Mouse (Mus musculus): ENCODE data around the gene Vsig2. TPM values are rescaled to one million over a fixed set of nuclear protein-coding genes. Genes with fewer than 3 reads are reported as not detected.

Gene Vsig2
- polyA plus RNA-seq, 1 experiment from 2014 or later: 6.1 TPM

GRCm38 (mm10) chr9:37554838-37555748, 16.0 kb downstream of the Vsig2 start, which contains the start of gene Siae:
Siae (plus strand) TSS chr9:37555698.
- H3K9ac ChIP-seq (ENCODE audit: low read depth, low read length): no peak within 1 kb of the TSS
- no peaks in the 10 kb centered on the region for H3K9me3 ChIP-seq (ENCODE audit: control insufficient read depth)
- H3K27me3 ChIP-seq (replicated peaks; ENCODE audit: control insufficient read depth, insufficient read depth, low read length): peaks cover 28% of the 10 kb centered on the region
- H3K4me3 ChIP-seq (ENCODE audit: low read depth, low read length): no peak within 1 kb of the TSS
- 28% methylated on average over 7 of the region's 7 CpGs for WGBS
- 0 out of 2 replicates have a peak, but pooled peaks cover 4% of the 10 kb centered on the region for H3K4me1 ChIP-seq (replicated peaks; ENCODE audit: control insufficient read depth, insufficient read depth, low read length)
- no peak for TF ChIP-seq CTCF (IDR thresholded peaks at IDR 0.05; ENCODE audit: low read depth)
- no peak within 1 kb of the TSS for H3K27ac ChIP-seq (ENCODE audit: low read depth, low read length)
- ATAC-seq: no peak
- H3K36me3 ChIP-seq (ENCODE audit: control insufficient read depth, insufficient read depth): no peaks in the 10 kb centered on the region
- no peak within 1 kb of the TSS for H3K4me2 ChIP-seq (replicated peaks; ENCODE audit: low read depth)

DNA sequence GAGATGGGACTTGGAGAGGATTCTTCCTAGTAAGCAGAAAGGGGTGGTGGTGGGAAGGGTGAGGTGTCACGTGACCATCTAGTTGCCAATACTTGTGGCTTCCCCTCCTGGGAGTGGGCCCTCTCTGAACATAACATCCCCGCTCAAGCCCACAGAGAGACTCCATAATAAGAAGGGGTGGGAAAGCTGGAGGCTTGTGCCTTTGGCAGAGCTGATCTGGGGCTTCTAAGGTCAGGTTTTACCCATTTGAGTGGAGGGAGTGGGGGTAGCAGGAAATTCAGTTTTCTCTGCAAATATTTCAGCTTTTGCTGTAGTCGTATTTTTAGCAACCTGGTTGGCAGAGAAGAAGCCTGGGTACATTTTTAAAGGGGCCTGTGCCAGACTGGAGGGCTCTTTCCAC, 17.3 kb downstream of the Vsig2 start:
- Histone ChIP-seq H3K9ac (ENCODE audit: low read depth, low read length) (no peak overlapping the region), H3K4me1 (replicated peaks; ENCODE audit: control insufficient read depth, insufficient read depth, low read length) (0 out of 2 replicates have a peak, but pooled peaks cover 4% of the 10 kb centered on the region), H3K27ac (ENCODE audit: low read depth, low read length) (no peak overlapping the region), H3K4me3 (ENCODE audit: low read depth, low read length) (no peak overlapping the region), H3K27me3 (replicated peaks; ENCODE audit: control insufficient read depth, insufficient read depth, low read length) (peaks cover 22% of the 10 kb centered on the region), H3K36me3 (ENCODE audit: control insufficient read depth, insufficient read depth) (no peaks in the 10 kb centered on the region), H3K4me2 (replicated peaks; ENCODE audit: low read depth) (no peak overlapping the region), H3K9me3 (ENCODE audit: control insufficient read depth) (no peaks in the 10 kb centered on the region)
- no peak for ATAC-seq
- no peak for TF ChIP-seq CTCF (IDR thresholded peaks at IDR 0.05; ENCODE audit: low read depth)
- WGBS: 81% methylated on average over 3 of the region's 3 CpGs

DNA sequence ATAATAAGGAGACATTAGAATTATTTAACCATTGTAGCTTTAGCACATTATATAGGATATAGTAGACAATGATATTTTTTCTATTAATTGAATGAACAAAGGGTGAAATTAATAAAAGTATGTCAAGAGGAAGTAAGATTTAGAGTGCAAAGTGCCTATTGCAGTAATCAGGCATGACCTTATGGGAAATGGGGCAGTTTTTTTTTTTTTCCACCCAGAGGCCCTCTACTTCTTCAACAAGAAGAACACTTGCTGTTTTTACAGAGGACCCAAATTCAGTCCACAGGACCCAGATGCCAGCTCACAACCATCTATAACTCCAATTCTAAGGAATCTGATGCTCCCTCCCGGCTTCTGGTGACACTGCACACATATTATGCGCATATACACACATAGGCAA, 21.6 kb downstream of the Vsig2 start:
- 88% methylated on average over 2 of the region's 2 CpGs for WGBS
- Histone ChIP-seq H3K4me2 (replicated peaks; ENCODE audit: low read depth) (no peak overlapping the region), H3K9ac (ENCODE audit: low read depth, low read length) (no peak overlapping the region), H3K27me3 (replicated peaks; ENCODE audit: control insufficient read depth, insufficient read depth, low read length) (no peaks in the 10 kb centered on the region), H3K36me3 (ENCODE audit: control insufficient read depth, insufficient read depth) (no peaks in the 10 kb centered on the region), H3K4me3 (ENCODE audit: low read depth, low read length) (no peak overlapping the region), H3K27ac (ENCODE audit: low read depth, low read length) (no peak overlapping the region), H3K9me3 (ENCODE audit: control insufficient read depth) (no peaks in the 10 kb centered on the region), H3K4me1 (replicated peaks; ENCODE audit: control insufficient read depth, insufficient read depth, low read length) (no peaks in the 10 kb centered on the region)
- no peak for ATAC-seq
- TF ChIP-seq CTCF (IDR thresholded peaks at IDR 0.05; ENCODE audit: low read depth): no peak

DNA sequence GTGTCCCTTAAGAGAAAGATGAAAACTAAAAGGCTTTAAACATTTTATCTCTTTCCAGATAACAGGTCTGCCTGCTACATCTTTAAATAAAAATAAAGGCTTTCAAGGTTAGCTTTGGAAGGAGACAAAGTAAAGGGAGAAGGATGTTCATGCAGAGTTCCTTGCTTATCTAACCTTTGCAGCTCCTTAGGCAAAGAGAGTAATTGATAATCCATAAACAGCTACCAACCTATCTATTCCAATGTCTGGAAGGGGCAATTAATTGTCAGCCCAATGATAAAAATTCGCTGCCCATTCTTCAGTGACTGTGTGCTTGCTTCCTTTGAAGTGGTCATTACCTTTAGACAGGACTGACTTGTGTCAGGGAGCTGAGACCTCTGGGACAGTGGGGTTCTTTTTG, 24.8 kb downstream of the Vsig2 start:
- Histone ChIP-seq H3K4me2 (replicated peaks; ENCODE audit: low read depth) (no peak overlapping the region), H3K9ac (ENCODE audit: low read depth, low read length) (no peak overlapping the region), H3K4me3 (ENCODE audit: low read depth, low read length) (no peak overlapping the region), H3K27me3 (replicated peaks; ENCODE audit: control insufficient read depth, insufficient read depth, low read length) (no peaks in the 10 kb centered on the region), H3K9me3 (ENCODE audit: control insufficient read depth) (no peaks in the 10 kb centered on the region), H3K36me3 (ENCODE audit: control insufficient read depth, insufficient read depth) (no peaks in the 10 kb centered on the region), H3K4me1 (replicated peaks; ENCODE audit: control insufficient read depth, insufficient read depth, low read length) (peaks cover 6% of the 10 kb centered on the region; the same call in 1 of the 2 replicates), H3K27ac (ENCODE audit: low read depth, low read length) (no peak overlapping the region)
- TF ChIP-seq CTCF (IDR thresholded peaks at IDR 0.05; ENCODE audit: low read depth): no peak
- WGBS: 43% methylated on average over 1 of the region's 1 CpGs
- ATAC-seq: no peak

GRCm38 (mm10) chr9:37567019-37567418, 28.0 kb downstream of the Vsig2 start:
- Histone ChIP-seq H3K4me3 (ENCODE audit: low read depth, low read length) (no peak overlapping the region), H3K27me3 (replicated peaks; ENCODE audit: control insufficient read depth, insufficient read depth, low read length) (no peaks in the 10 kb centered on the region), H3K4me1 (replicated peaks; ENCODE audit: control insufficient read depth, insufficient read depth, low read length) (peaks cover 6% of the 10 kb centered on the region; the same call in 1 of the 2 replicates), H3K4me2 (replicated peaks; ENCODE audit: low read depth) (no peak overlapping the region), H3K9ac (ENCODE audit: low read depth, low read length) (no peak overlapping the region), H3K9me3 (ENCODE audit: control insufficient read depth) (no peaks in the 10 kb centered on the region), H3K36me3 (ENCODE audit: control insufficient read depth, insufficient read depth) (no peaks in the 10 kb centered on the region), H3K27ac (ENCODE audit: low read depth, low read length) (no peak overlapping the region)
- ATAC-seq: no peak
- TF ChIP-seq CTCF (IDR thresholded peaks at IDR 0.05; ENCODE audit: low read depth): no peak
- WGBS: 96% methylated on average over 2 of the region's 2 CpGs

GRCm38 (mm10) chr9:37567454-37567853, 28.4 kb downstream of the Vsig2 start:
- ATAC-seq: no peak
- Histone ChIP-seq H3K4me1 (replicated peaks; ENCODE audit: control insufficient read depth, insufficient read depth, low read length) (peaks cover 6% of the 10 kb centered on the region; the same call in 1 of the 2 replicates), H3K36me3 (ENCODE audit: control insufficient read depth, insufficient read depth) (no peaks in the 10 kb centered on the region), H3K4me3 (ENCODE audit: low read depth, low read length) (no peak overlapping the region), H3K9me3 (ENCODE audit: control insufficient read depth) (no peaks in the 10 kb centered on the region), H3K9ac (ENCODE audit: low read depth, low read length) (no peak overlapping the region), H3K4me2 (replicated peaks; ENCODE audit: low read depth) (no peak overlapping the region), H3K27ac (ENCODE audit: low read depth, low read length) (no peak overlapping the region), H3K27me3 (replicated peaks; ENCODE audit: control insufficient read depth, insufficient read depth, low read length) (no peaks in the 10 kb centered on the region)
- 59% methylated on average over 5 of the region's 5 CpGs for WGBS
- no peak for TF ChIP-seq CTCF (IDR thresholded peaks at IDR 0.05; ENCODE audit: low read depth)
